Mouse (Mus musculus): ENCODE measurements around the gene Cfap161. TPM values are rescaled to one million over a fixed set of nuclear protein-coding genes. Genes with fewer than 3 reads are reported as not detected.

The Cfap161 gene
- polyA plus RNA-seq, 1 experiment = not detected

- TF ChIP-seq EP300 (IDR thresholded peaks at IDR 0.05; ENCODE audit: insufficient read depth, low read depth, low read length) (no peak), CTCF (IDR thresholded peaks at IDR 0.05; ENCODE audit: low read depth, low read length) (no peak), POLR2A (IDR thresholded peaks at IDR 0.05; ENCODE audit: insufficient read depth, low read length) (no peak)
- no peaks in the 10 kb centered on the region for H3K4me1 ChIP-seq (ENCODE audit: control insufficient read depth, insufficient read depth, low read length)
- no peaks in the 10 kb centered on the region for H3K9me3 ChIP-seq (replicated peaks; ENCODE audit: control insufficient read depth, insufficient read depth, low read length, poor library complexity, severe bottlenecking)
- H3K27me3 ChIP-seq (ENCODE audit: control insufficient read depth, insufficient read depth, low read length, poor library complexity, severe bottlenecking) = no peaks in the 10 kb centered on the region
- H3K27ac ChIP-seq (ENCODE audit: insufficient read depth, low read length) = no peak overlapping the region
- no peak overlapping the region for H3K4me3 ChIP-seq (ENCODE audit: low read depth, low read length)
- no peaks in the 10 kb centered on the region for H3K36me3 ChIP-seq (ENCODE audit: control insufficient read depth, insufficient read depth, low read length, poor library complexity, severe bottlenecking)
- no peak overlapping the region for H3K9ac ChIP-seq (ENCODE audit: low read depth, poor library complexity, severe bottlenecking)
These were observed 6.8 kb upstream of the Cfap161 start for GRCm38 (mm10) chr7:83801483-83801875.

GRCm38 (mm10) chr7:83800561-83801482, 6.1 kb upstream of the Cfap161 start:
- no peaks in the 10 kb centered on the region for H3K4me1 ChIP-seq (ENCODE audit: control insufficient read depth, insufficient read depth, low read length)
- H3K36me3 ChIP-seq (ENCODE audit: control insufficient read depth, insufficient read depth, low read length, poor library complexity, severe bottlenecking) = no peaks in the 10 kb centered on the region
- H3K9ac ChIP-seq (ENCODE audit: low read depth, poor library complexity, severe bottlenecking) = no peak overlapping the region
- TF ChIP-seq EP300 (IDR thresholded peaks at IDR 0.05; ENCODE audit: insufficient read depth, low read depth, low read length) = no peak
- H3K9me3 ChIP-seq (replicated peaks; ENCODE audit: control insufficient read depth, insufficient read depth, low read length, poor library complexity, severe bottlenecking) = no peaks in the 10 kb centered on the region
- no peak overlapping the region for H3K27ac ChIP-seq (ENCODE audit: insufficient read depth, low read length)
- no peak overlapping the region for H3K4me3 ChIP-seq (ENCODE audit: low read depth, low read length)
- H3K27me3 ChIP-seq (ENCODE audit: control insufficient read depth, insufficient read depth, low read length, poor library complexity, severe bottlenecking) = no peaks in the 10 kb centered on the region

GRCm38 (mm10) chr7:83800071-83800470, 5.4 kb upstream of the Cfap161 start:
- H3K36me3 ChIP-seq (ENCODE audit: control insufficient read depth, insufficient read depth, low read length, poor library complexity, severe bottlenecking) = no peaks in the 10 kb centered on the region
- no peaks in the 10 kb centered on the region for H3K27me3 ChIP-seq (ENCODE audit: control insufficient read depth, insufficient read depth, low read length, poor library complexity, severe bottlenecking)
- H3K4me1 ChIP-seq (ENCODE audit: control insufficient read depth, insufficient read depth, low read length) = no peaks in the 10 kb centered on the region
- TF ChIP-seq POLR2A (IDR thresholded peaks at IDR 0.05; ENCODE audit: insufficient read depth, low read length) (no peak), EP300 (IDR thresholded peaks at IDR 0.05; ENCODE audit: insufficient read depth, low read depth, low read length) (no peak)
- H3K9ac ChIP-seq (ENCODE audit: low read depth, poor library complexity, severe bottlenecking) = no peak overlapping the region
- H3K27ac ChIP-seq (ENCODE audit: insufficient read depth, low read length) = no peak overlapping the region
- no peaks in the 10 kb centered on the region for H3K9me3 ChIP-seq (replicated peaks; ENCODE audit: control insufficient read depth, insufficient read depth, low read length, poor library complexity, severe bottlenecking)
- H3K4me3 ChIP-seq (ENCODE audit: low read depth, low read length) = no peak overlapping the region

- no peak overlapping the region for H3K27ac ChIP-seq (ENCODE audit: insufficient read depth, low read length)
- no peak overlapping the region for H3K4me3 ChIP-seq (ENCODE audit: low read depth, low read length)
- no peaks in the 10 kb centered on the region for H3K27me3 ChIP-seq (ENCODE audit: control insufficient read depth, insufficient read depth, low read length, poor library complexity, severe bottlenecking)
- H3K9me3 ChIP-seq (replicated peaks; ENCODE audit: control insufficient read depth, insufficient read depth, low read length, poor library complexity, severe bottlenecking) = no peaks in the 10 kb centered on the region
- no peaks in the 10 kb centered on the region for H3K4me1 ChIP-seq (ENCODE audit: control insufficient read depth, insufficient read depth, low read length)
- TF ChIP-seq POLR2A (IDR thresholded peaks at IDR 0.05; ENCODE audit: insufficient read depth, low read length) (no peak), EP300 (IDR thresholded peaks at IDR 0.05; ENCODE audit: insufficient read depth, low read depth, low read length) (no peak), CTCF (IDR thresholded peaks at IDR 0.05; ENCODE audit: low read depth, low read length) (no peak)
- no peak overlapping the region for H3K9ac ChIP-seq (ENCODE audit: low read depth, poor library complexity, severe bottlenecking)
- H3K36me3 ChIP-seq (ENCODE audit: control insufficient read depth, insufficient read depth, low read length, poor library complexity, severe bottlenecking) = no peaks in the 10 kb centered on the region
These were observed 3.3 kb upstream of the Cfap161 start for GRCm38 (mm10) chr7:83798004-83798403.

GRCm38 (mm10) chr7:83796177-83796576, 1.5 kb upstream of the Cfap161 start:
- Histone ChIP-seq H3K9me3 (replicated peaks; ENCODE audit: control insufficient read depth, insufficient read depth, low read length, poor library complexity, severe bottlenecking) (no peaks in the 10 kb centered on the region), H3K27me3 (ENCODE audit: control insufficient read depth, insufficient read depth, low read length, poor library complexity, severe bottlenecking) (no peaks in the 10 kb centered on the region), H3K9ac (ENCODE audit: low read depth, poor library complexity, severe bottlenecking) (no peak overlapping the region), H3K27ac (ENCODE audit: insufficient read depth, low read length) (no peak overlapping the region), H3K4me3 (ENCODE audit: low read depth, low read length) (no peak overlapping the region), H3K36me3 (ENCODE audit: control insufficient read depth, insufficient read depth, low read length, poor library complexity, severe bottlenecking) (no peaks in the 10 kb centered on the region), H3K4me1 (ENCODE audit: control insufficient read depth, insufficient read depth, low read length) (no peaks in the 10 kb centered on the region)
- TF ChIP-seq CTCF (IDR thresholded peaks at IDR 0.05; ENCODE audit: low read depth, low read length) = no peak
- no peak for TF ChIP-seq POLR2A (IDR thresholded peaks at IDR 0.05; ENCODE audit: insufficient read depth, low read length)
- no peak for TF ChIP-seq EP300 (IDR thresholded peaks at IDR 0.05; ENCODE audit: insufficient read depth, low read depth, low read length)

GRCm38 (mm10) chr7:83794006-83794683, 535 bp downstream of the Cfap161 start:
- no peak for TF ChIP-seq CTCF (IDR thresholded peaks at IDR 0.05; ENCODE audit: low read depth, low read length)
- no peak for TF ChIP-seq POLR2A (IDR thresholded peaks at IDR 0.05; ENCODE audit: insufficient read depth, low read length)
- TF ChIP-seq EP300 (IDR thresholded peaks at IDR 0.05; ENCODE audit: insufficient read depth, low read depth, low read length) = no peak
- no peak overlapping the region for H3K27ac ChIP-seq (ENCODE audit: insufficient read depth, low read length)
- no peak overlapping the region for H3K9ac ChIP-seq (ENCODE audit: low read depth, poor library complexity, severe bottlenecking)
- H3K4me3 ChIP-seq (ENCODE audit: low read depth, low read length) = 0 out of 2 replicates have a peak overlapping the region, but pooled peaks have one; percentile 1
- H3K9me3 ChIP-seq (replicated peaks; ENCODE audit: control insufficient read depth, insufficient read depth, low read length, poor library complexity, severe bottlenecking) = no peaks in the 10 kb centered on the region
- no peaks in the 10 kb centered on the region for H3K27me3 ChIP-seq (ENCODE audit: control insufficient read depth, insufficient read depth, low read length, poor library complexity, severe bottlenecking)
- no peaks in the 10 kb centered on the region for H3K4me1 ChIP-seq (ENCODE audit: control insufficient read depth, insufficient read depth, low read length)
- no peaks in the 10 kb centered on the region for H3K36me3 ChIP-seq (ENCODE audit: control insufficient read depth, insufficient read depth, low read length, poor library complexity, severe bottlenecking)
